Mouse (Mus musculus) midbrain, postnatal 0 days (tissue): ENCODE results near the gene Dnajb14. TPM values are rescaled to one million over a fixed set of nuclear protein-coding genes. Genes with fewer than 3 reads are reported as not detected.

Experiments
- ATAC-seq: fragments of 200-750 bp; cut with Nextera tagmentation; 2 replicates; pipeline ENCODE4 v1.8.0; 2017; ENCODE audit warnings: moderate number of reproducible peaks, mild to moderate bottlenecking, moderate TSS enrichment, moderate library complexity; ENCODE audit not compliant: low FRiP score
- DNase-seq: peaks from one replicate; pipeline ENCODE4 v3.0.0-alpha.2; 2015; ENCODE audit warnings: low spot score
- H3K27ac ChIP-seq: fragments of 300-500 bp; sonication (generic); 2 replicates; pipeline ENCODE4 v1.5.1; 2014; ENCODE audit warnings: low read depth, mild to moderate bottlenecking, low read length, mixed read lengths
- H3K27me3 ChIP-seq: fragments of 300-500 bp; sonication (generic); 2 replicates; pipeline ENCODE4 v1.6.1; 2014; ENCODE audit warnings: low read length, control low read depth, mixed read lengths; ENCODE audit not compliant: insufficient read depth
- H3K36me3 ChIP-seq: fragments of 300-500 bp; sonication (generic); 2 replicates; pipeline ENCODE4 v1.6.1; 2014; ENCODE audit warnings: low read length, control low read depth, mixed read lengths; ENCODE audit not compliant: insufficient read depth
- H3K4me1 ChIP-seq: fragments of 300-500 bp; sonication (generic); 2 replicates; pipeline ENCODE4 v1.6.1; 2014; ENCODE audit warnings: mild to moderate bottlenecking, control low read depth, antibody characterized with exemption, low read length, mixed read lengths; ENCODE audit not compliant: insufficient read depth
- H3K4me2 ChIP-seq: fragments of 300-500 bp; sonication (generic); 2 replicates; pipeline ENCODE4 v1.6.1; 2014; ENCODE audit warnings: low read depth, mild to moderate bottlenecking, low read length, mixed read lengths; ENCODE audit not compliant: poor library complexity, severe bottlenecking
- H3K4me3 ChIP-seq: fragments of 300-500 bp; sonication (generic); 2 replicates; pipeline ENCODE4 v1.5.1; 2014; ENCODE audit warnings: low read depth, mild to moderate bottlenecking, low read length, moderate library complexity
- H3K9ac ChIP-seq: fragments of 300-500 bp; sonication (generic); replicated peaks from 2 replicates; pipeline ENCODE4 v1.6.1; 2014; ENCODE audit warnings: mild to moderate bottlenecking, low read length, moderate library complexity, mixed read lengths; ENCODE audit not compliant: poor library complexity, severe bottlenecking
- H3K9me3 ChIP-seq: fragments of 300-500 bp; sonication (generic); 2 replicates; pipeline ENCODE4 v1.6.1; 2016; ENCODE audit warnings: low read length, control low read depth
- CTCF ChIP-seq: IDR thresholded peaks from 2 replicates; pipeline ENCODE4 v1.5.1; 2016; ENCODE audit warnings: antibody characterized with exemption, mild to moderate bottlenecking
- WGBS: fragments of 180-500 bp; shearing (Covaris S2); extraction: QIAGEN DNeasy Blood & Tissue Kit; methylation state at CpG from one replicate; pipeline ENCODE4 v1.1.7; 2014; 5-methylcytosine and 5-hydroxymethylcytosine counted together
- polyA plus RNA-seq: library from polyadenylated mRNA; unstranded; fragments of >200 nt; fragmentation: Nextera tagmentation; extraction: Ambion mirVana; gene quantifications from 2 replicates; pipeline ENCODE4 v1.2.1, GENCODE M21; 2015
- total RNA-seq: library from RNA; depleted of rRNA; stranded (reverse); fragments of >200 nt; gene quantifications from 2 replicates; pipeline ENCODE4 v1.2.3, GENCODE M21; 2014

Dnajb14 gene
- total and polyA plus RNA-seq, 2 experiments from 2014 or later = 16.9 to 23.1 TPM

GRCm38 (mm10) chr3:137833128-137833527, 34.3 kb upstream of the Dnajb14 start:
- ATAC-seq (no peak), DNase-seq (no peak)
- Histone ChIP-seq H3K4me2 (no peak overlapping the region), H3K27ac (no peak overlapping the region), H3K9ac (no peak overlapping the region), H3K4me3 (no peak overlapping the region), H3K9me3 (no peaks in the 10 kb centered on the region), H3K4me1 (no peaks in the 10 kb centered on the region), H3K27me3 (no peaks in the 10 kb centered on the region), H3K36me3 (no peaks in the 10 kb centered on the region; the same call in 1 of the 2 replicates)
- no peak for TF ChIP-seq CTCF

- Histone ChIP-seq H3K27ac (no peak overlapping the region), H3K9me3 (no peaks in the 10 kb centered on the region)
- 87% methylated on average over 4 of the region's 4 CpGs for WGBS
These were observed 33.8 kb upstream of the Dnajb14 start for GRCm38 (mm10) chr3:137833698-137834097.

GRCm38 (mm10) chr3:137836543-137836942, 30.9 kb upstream of the Dnajb14 start:
- no peak for DNase-seq
- ATAC-seq = no peak
- Histone ChIP-seq H3K4me3 (no peak overlapping the region), H3K27ac (no peak overlapping the region), H3K4me2 (no peak overlapping the region), H3K9ac (no peak overlapping the region), H3K36me3 (no peaks in the 10 kb centered on the region; the same call in 1 of the 2 replicates), H3K4me1 (no peaks in the 10 kb centered on the region), H3K9me3 (no peaks in the 10 kb centered on the region), H3K27me3 (no peaks in the 10 kb centered on the region)
- TF ChIP-seq CTCF = no peak
- WGBS = 79% methylated on average over 1 of the region's 1 CpGs

More at GRCm38 (mm10) chr3:137833698-137834097, 33.8 kb upstream of the Dnajb14 start:
- H3K27me3 ChIP-seq = no peaks in the 10 kb centered on the region
- ATAC-seq (no peak), DNase-seq (no peak)
- H3K9ac ChIP-seq = no peak overlapping the region
- H3K4me1 ChIP-seq = no peaks in the 10 kb centered on the region
- no peaks in the 10 kb centered on the region; the same call in 1 of the 2 replicates for H3K36me3 ChIP-seq
- H3K4me3 ChIP-seq = no peak overlapping the region
- TF ChIP-seq CTCF = no peak
- H3K4me2 ChIP-seq = no peak overlapping the region

DNA sequence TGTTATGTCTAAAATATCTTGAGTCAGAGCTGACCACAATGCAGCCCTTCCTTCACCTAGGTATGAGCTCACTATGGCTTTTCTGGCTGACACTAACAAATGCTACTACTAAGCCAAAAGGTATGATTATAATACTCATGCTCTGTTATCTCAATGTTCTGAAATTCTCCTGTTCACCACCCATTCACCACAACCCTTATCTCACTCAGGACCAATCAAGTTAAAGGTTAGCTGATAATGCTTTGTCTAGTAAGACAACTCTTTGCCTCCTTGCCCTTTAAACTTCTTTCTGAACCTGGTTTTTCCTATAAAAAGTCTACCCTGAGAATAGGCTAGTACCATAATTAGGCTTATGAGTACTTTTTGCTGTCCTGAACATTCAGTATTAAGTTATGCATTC, 29.3 kb upstream of the Dnajb14 start:
- H3K4me2 ChIP-seq = no peak overlapping the region
- no peak overlapping the region for H3K4me3 ChIP-seq
- H3K9ac ChIP-seq = no peak overlapping the region
- no peaks in the 10 kb centered on the region for H3K4me1 ChIP-seq
- TF ChIP-seq CTCF = no peak
- no peaks in the 10 kb centered on the region; the same call in 1 of the 2 replicates for H3K36me3 ChIP-seq
- no peaks in the 10 kb centered on the region for H3K27me3 ChIP-seq
- no peaks in the 10 kb centered on the region for H3K9me3 ChIP-seq
- no peak overlapping the region for H3K27ac ChIP-seq
- no peak for DNase-seq
- no peak for ATAC-seq

GRCm38 (mm10) chr3:137842944-137843343, 24.5 kb upstream of the Dnajb14 start:
- WGBS = 88% methylated on average over 1 of the region's 1 CpGs

GRCm38 (mm10) chr3:137844263-137844662, 23.2 kb upstream of the Dnajb14 start:
- no peak for TF ChIP-seq CTCF
- no peak overlapping the region for H3K9ac ChIP-seq
- no peak overlapping the region for H3K4me3 ChIP-seq
- no peak overlapping the region for H3K27ac ChIP-seq
- H3K9me3 ChIP-seq = no peaks in the 10 kb centered on the region
- ATAC-seq (no peak), DNase-seq (no peak)
- H3K36me3 ChIP-seq = no peaks in the 10 kb centered on the region
- no peak overlapping the region for H3K4me2 ChIP-seq
- no peaks in the 10 kb centered on the region for H3K27me3 ChIP-seq
- H3K4me1 ChIP-seq = no peaks in the 10 kb centered on the region
- 92% methylated on average over 3 of the region's 3 CpGs for WGBS

More at GRCm38 (mm10) chr3:137842944-137843343, 24.5 kb upstream of the Dnajb14 start:
- no peak for ATAC-seq
- Histone ChIP-seq H3K4me2 (no peak overlapping the region), H3K9me3 (no peaks in the 10 kb centered on the region), H3K27me3 (no peaks in the 10 kb centered on the region), H3K9ac (no peak overlapping the region), H3K27ac (no peak overlapping the region), H3K4me1 (no peaks in the 10 kb centered on the region), H3K36me3 (no peaks in the 10 kb centered on the region), H3K4me3 (no peak overlapping the region)
- TF ChIP-seq CTCF = no peak
- DNase-seq = no peak
